Mouse (Mus musculus) embryonic facial prominence, embryonic 10.5 days (tissue): ENCODE results near the gene Lrrc10. TPM values are rescaled to one million over a fixed set of nuclear protein-coding genes. Genes with fewer than 3 reads are reported as not detected.

Experiments used
- DNase-seq: peaks from one replicate; pipeline ENCODE4 v3.0.0-alpha.2; 2017; ENCODE audit warnings: low spot score
- H3K27ac ChIP-seq: fragments of 300-500 bp; sonication (generic); replicated peaks from 2 replicates; pipeline ENCODE4 v1.5.1; 2016; ENCODE audit warnings: mild to moderate bottlenecking
- H3K27me3 ChIP-seq: fragments of 300-500 bp; sonication (generic); replicated peaks from 2 replicates; pipeline ENCODE4 v1.6.1; 2016; ENCODE audit warnings: low read depth, mild to moderate bottlenecking; ENCODE audit not compliant: poor library complexity, severe bottlenecking
- H3K36me3 ChIP-seq: fragments of 300-500 bp; sonication (generic); replicated peaks from 2 replicates; pipeline ENCODE4 v1.6.1; 2016; ENCODE audit warnings: mild to moderate bottlenecking, moderate library complexity
- H3K4me1 ChIP-seq: fragments of 300-500 bp; sonication (generic); 2 replicates; pipeline ENCODE4 v1.6.1; 2016
- H3K4me3 ChIP-seq: fragments of 300-500 bp; sonication (generic); 2 replicates; pipeline ENCODE4 v1.5.1; 2016; ENCODE audit warnings: mild to moderate bottlenecking, moderate library complexity
- H3K9me3 ChIP-seq: fragments of 300-500 bp; sonication (generic); 2 replicates; pipeline ENCODE4 v1.6.1; 2016; ENCODE audit warnings: mild to moderate bottlenecking
- WGBS: fragments of 180-500 bp; shearing (Covaris S2); methylation state at CpG from one replicate; pipeline ENCODE4 v1.1.7; 2016; 5-methylcytosine and 5-hydroxymethylcytosine counted together
- polyA plus RNA-seq: library from polyadenylated mRNA; unstranded; fragments of >200 nt; fragmentation: Nextera tagmentation; extraction: Ambion mirVana; gene quantifications from 2 replicates; pipeline ENCODE4 v1.2.1, GENCODE M21; 2016

The Lrrc10 gene
- polyA plus RNA-seq = 0.14 TPM in 1 of 2 replicates, not detected in the other

DNA sequence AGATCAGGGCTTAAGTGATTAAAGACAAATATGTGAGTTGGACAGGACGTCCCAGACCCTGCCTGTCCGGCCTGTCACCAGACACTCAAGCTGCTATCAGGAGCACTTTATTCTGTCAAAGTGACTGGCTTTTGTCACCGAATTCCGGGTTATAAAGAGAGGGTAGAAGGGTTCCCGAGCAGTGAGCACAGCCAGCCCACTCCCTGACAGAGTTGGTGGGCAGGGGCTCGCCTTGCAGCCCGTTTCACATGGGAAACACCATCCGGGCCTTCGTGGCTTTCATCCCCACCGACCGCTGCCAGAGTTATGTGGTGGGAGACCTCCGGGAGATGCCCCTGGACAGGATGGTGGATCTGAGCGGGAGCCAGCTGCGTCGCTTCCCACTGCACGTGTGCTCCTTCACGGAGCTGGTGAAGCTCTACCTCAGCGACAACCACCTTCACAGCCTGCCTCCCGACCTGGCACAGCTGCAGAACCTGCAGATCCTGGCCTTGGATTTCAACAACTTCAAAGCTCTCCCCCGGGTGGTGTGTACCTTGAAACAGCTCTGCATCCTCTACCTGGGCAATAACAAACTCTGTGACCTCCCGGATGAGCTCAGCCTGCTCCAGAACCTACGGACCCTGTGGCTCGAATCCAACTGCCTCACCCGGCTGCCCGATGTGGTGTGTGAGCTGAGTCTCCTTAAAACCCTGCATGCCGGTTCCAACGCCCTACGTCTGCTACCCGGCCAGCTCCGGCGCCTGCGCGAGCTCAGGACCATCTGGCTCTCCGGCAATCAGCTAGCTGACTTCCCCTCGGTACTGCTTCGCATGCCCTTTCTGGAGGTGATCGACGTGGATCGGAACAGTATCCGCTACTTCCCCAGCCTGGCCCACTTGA is at the start of gene Lrrc10:
Gene Lrrc10, plus strand, starts transcription at position 167 of the 882 bp plus-strand sequence.
- Histone ChIP-seq H3K36me3 (peaks cover 23% of the 10 kb centered on the region), H3K27ac (0 out of 2 replicates have a peak within 1 kb of the TSS, but pooled peaks have one; percentile 35), H3K9me3 (no peaks in the 10 kb centered on the region), H3K4me1 (peaks cover 23% of the 10 kb centered on the region), H3K27me3 (no peaks in the 10 kb centered on the region), H3K4me3 (peak within 1 kb of the TSS; percentile 36; the same call in 1 of the 2 replicates)
- WGBS = 50% methylated on average over 40 of the region's 40 CpGs
- DNase-seq = peak; percentile 51

DNA sequence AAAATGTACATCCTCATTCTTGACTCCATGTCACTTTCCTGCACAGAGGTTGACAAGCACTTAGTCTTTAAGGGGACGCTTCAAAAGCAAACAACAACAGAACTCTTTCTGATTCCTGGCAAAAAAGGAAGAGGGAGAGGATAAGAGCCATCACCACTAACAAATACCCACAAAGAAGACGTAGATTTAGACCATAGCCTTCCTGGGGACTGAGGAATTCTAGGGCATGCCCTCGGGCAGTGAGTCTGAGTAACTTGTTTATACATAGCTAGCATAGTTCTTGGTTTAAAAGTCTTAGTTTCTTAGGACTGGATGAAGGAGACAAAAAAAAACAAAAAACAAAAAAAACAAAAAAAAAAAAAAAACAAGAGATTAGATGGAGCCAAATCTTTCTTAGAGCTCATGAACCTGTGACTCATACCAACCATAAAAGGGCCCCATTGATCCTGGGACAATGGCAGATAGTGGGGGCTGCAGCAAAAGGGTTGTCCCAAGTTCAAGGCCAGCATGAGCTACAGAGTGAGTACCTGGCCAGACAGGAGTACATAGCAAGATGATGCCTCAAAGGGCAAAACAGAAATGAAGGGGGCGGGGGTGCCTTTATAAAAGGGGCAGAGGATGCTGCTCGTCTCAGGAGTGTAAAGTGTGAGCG is 49.4 kb upstream of the Lrrc10 start:
- no peak for DNase-seq
- Histone ChIP-seq H3K4me3 (no peak overlapping the region), H3K27me3 (no peaks in the 10 kb centered on the region), H3K9me3 (no peaks in the 10 kb centered on the region), H3K4me1 (peaks cover 15% of the 10 kb centered on the region), H3K27ac (no peak overlapping the region; the same call in 1 of the 2 replicates), H3K36me3 (no peaks in the 10 kb centered on the region)
- 57% methylated on average over 6 of the region's 6 CpGs for WGBS

DNA sequence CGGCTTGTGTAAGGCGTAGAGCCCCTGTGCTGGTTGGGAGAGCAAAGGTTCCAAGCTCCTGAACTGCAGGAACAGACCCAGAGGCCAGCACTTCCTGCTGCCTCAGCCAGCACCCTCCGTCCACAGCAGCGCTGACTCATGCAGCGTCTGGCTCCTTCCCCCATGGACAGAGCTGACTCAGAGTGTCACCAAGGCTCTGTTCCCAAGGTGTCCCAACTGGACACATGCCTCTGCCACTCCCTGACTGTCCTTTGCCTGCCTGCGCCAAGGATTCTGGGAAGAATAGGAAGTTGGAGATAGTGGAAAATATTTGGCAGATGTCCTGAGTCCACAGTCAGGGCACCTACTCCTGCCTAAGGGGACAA is 48.9 kb upstream of the Lrrc10 start:
- no peak overlapping the region for H3K4me3 ChIP-seq
- no peak for DNase-seq
- peaks cover 15% of the 10 kb centered on the region for H3K4me1 ChIP-seq
- no peaks in the 10 kb centered on the region for H3K36me3 ChIP-seq
- WGBS = 65% methylated on average over 6 of the region's 6 CpGs
- no peak overlapping the region; the same call in 1 of the 2 replicates for H3K27ac ChIP-seq
- no peaks in the 10 kb centered on the region for H3K9me3 ChIP-seq
- no peaks in the 10 kb centered on the region for H3K27me3 ChIP-seq

DNA sequence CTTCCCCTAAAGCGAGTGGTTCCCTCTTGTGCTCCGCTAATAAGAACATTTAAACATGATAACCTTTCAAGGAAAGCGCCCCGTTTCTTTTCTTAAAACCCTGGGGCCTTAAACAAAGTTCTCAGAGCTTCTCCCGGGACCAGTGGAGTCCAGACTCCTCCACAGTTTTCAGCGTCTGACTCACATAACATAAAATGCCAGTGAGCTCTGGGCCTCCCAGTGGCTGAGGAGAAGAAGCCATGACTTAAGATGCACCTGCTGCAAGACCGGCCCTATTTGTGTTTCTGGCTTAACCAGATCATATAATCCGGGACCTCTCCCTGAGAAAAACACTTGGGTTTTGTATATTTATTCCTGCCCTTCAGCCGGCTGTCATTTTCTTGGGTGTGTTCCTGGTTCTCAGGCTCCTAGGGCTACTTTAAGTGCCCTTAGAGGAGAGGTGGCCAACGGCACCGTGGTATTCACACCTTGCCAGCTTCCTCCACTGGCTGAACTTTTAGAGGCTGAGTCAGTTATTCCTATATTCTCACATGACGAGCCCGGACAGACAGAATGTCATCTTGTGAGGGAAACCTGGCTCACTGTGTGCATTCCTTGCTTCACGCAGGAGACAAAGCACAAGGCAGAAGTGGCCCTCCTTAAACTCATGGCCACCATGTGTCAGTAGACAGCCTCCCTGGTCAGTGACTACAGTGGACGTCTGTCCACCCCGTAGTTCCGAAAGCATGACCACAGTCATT is 46.3 kb upstream of the Lrrc10 start:
- WGBS = 87% methylated on average over 17 of the region's 17 CpGs
- Histone ChIP-seq H3K4me1 (peaks cover 15% of the 10 kb centered on the region), H3K27ac (no peak overlapping the region), H3K9me3 (no peaks in the 10 kb centered on the region), H3K36me3 (no peaks in the 10 kb centered on the region), H3K27me3 (no peaks in the 10 kb centered on the region), H3K4me3 (no peak overlapping the region)
- DNase-seq = no peak

DNA sequence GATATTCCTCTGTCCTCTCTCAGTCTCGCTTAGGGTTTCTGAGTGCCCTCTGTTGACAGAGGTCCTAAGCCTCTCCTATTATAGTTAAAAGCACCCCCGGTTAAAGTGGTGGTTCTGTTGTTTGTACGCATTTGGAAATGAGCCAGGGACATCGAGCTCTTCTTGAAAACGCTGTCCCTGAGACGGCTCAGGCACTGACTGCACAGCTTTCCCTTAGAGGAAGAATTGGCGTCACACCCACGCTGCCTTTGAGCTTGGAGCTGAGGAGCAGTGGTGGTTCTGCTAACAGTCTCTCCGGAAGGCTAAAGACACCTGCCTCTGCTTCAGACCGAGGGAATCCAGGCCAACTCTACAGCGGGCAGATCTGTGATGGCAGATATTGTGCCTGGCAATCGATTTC is 44.2 kb upstream of the Lrrc10 start:
- DNase-seq = no peak
- Histone ChIP-seq H3K4me3 (no peak overlapping the region), H3K27me3 (no peaks in the 10 kb centered on the region), H3K27ac (no peak overlapping the region), H3K9me3 (no peaks in the 10 kb centered on the region), H3K4me1 (peaks cover 4% of the 10 kb centered on the region), H3K36me3 (no peaks in the 10 kb centered on the region)
- WGBS = 74% methylated on average over 12 of the region's 12 CpGs

DNA sequence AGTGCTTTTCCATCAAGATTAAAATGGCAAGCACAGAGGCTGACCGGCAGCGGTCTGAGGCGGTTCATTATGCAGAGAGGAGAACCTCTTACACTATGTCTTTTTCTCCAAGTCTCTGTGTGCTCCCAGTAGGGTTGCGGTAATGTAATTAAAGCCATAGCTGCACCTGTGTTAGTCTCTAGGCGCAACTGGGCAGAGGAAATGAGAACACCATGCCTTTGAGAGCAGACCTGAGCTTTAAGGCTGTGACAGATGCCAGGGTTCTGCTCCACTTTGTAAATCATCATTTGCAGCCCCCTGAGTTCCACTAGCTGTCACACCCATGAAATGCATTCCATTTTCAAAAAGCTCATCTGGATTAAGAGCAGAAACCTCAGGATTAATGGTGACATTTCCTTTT is 40.4 kb upstream of the Lrrc10 start:
- Histone ChIP-seq H3K27me3 (no peaks in the 10 kb centered on the region), H3K4me1 (no peaks in the 10 kb centered on the region), H3K36me3 (no peaks in the 10 kb centered on the region), H3K27ac (no peak overlapping the region), H3K9me3 (no peaks in the 10 kb centered on the region), H3K4me3 (no peak overlapping the region)
- DNase-seq = no peak
- WGBS = 80% methylated on average over 5 of the region's 5 CpGs

DNA sequence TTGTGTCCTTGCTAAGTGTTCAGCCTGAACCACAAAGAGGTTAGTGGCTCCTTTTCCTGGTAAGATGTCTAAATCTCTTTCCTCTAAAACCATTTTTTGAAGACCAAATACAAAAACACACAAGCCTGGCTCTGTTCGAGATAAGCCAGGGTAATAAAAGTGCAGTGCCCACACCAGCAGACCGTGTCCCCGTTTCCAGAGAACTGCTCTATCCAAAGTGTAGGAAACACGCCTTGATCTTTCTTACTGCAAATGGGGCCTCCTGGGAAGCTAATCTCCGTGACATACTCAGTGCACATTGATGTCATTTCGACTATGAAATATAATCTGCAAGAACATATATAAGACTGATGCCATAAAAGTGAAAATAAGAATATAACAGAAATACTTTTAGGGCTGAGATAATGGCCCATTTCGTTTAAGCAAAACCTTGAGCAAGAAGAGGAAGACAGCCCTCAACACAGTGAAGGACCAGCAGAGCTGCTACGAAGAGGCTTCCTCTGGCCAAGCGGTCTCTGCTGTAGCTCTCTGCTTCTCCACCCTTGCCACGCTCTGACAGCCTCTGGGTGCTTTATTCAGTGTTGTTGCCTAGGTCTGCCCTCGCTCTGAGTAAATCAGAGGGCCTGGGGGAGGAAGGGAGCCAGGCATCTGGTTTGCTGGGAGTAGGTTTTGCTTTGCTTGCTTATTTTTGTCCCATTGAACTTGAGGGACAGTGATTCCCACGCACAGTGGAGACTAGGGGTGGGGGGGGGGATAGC is 39.3 kb upstream of the Lrrc10 start:
- Histone ChIP-seq H3K27me3 (no peaks in the 10 kb centered on the region), H3K27ac (no peak overlapping the region), H3K9me3 (no peaks in the 10 kb centered on the region), H3K4me1 (peaks cover 1% of the 10 kb centered on the region), H3K36me3 (no peaks in the 10 kb centered on the region), H3K4me3 (no peak overlapping the region)
- DNase-seq = no peak
- 76% methylated on average over 12 of the region's 12 CpGs for WGBS

DNA sequence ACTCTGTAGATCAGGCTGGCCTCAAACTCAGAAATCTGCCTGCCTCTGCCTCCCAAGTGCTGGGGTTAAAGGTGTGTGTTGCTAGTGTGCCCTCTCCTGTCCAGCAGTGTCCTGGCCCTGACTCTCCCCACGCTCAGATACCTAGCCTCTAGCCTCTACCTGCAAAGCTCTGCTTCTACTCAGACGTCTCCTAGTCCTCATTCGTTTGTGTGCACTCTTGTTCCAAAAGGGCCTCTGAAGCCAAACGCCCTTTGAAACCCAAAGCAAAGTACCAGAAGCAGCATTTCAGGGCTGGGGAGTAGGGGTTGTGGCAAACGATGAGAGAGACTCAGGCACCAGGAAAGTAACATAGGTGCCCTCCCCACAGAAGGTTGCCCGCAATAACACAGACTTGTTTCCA is 35.5 kb upstream of the Lrrc10 start:
- Histone ChIP-seq H3K36me3 (no peaks in the 10 kb centered on the region), H3K9me3 (no peaks in the 10 kb centered on the region), H3K4me1 (peaks cover 11% of the 10 kb centered on the region), H3K27ac (no peak overlapping the region), H3K27me3 (no peaks in the 10 kb centered on the region), H3K4me3 (no peak overlapping the region)
- DNase-seq = no peak
- WGBS = 83% methylated on average over 6 of the region's 6 CpGs

DNA sequence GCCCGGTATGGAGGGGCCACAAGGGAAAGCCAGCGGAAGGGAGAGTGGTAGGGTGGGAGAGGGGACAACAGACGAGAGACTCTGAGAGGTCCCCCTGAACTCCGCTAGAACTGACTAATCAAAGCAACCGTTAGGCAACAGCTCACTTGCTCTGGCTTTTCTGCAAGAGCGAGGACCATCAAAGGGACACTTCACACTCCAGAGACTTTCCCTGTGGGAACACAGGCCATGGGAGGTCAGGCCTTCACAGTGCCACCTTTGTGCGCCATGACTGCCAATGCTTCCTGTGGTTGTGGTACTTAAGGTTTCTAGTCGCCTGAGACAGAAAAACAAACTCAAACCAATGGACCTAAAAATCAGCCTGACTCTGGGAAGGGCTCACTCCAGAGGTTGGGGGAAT is 34.1 kb upstream of the Lrrc10 start:
- Histone ChIP-seq H3K27me3 (no peaks in the 10 kb centered on the region), H3K9me3 (no peaks in the 10 kb centered on the region), H3K27ac (no peak overlapping the region), H3K4me3 (no peak overlapping the region), H3K4me1 (peaks cover 11% of the 10 kb centered on the region), H3K36me3 (no peaks in the 10 kb centered on the region)
- 39% methylated on average over 8 of the region's 8 CpGs for WGBS
- DNase-seq = no peak

DNA sequence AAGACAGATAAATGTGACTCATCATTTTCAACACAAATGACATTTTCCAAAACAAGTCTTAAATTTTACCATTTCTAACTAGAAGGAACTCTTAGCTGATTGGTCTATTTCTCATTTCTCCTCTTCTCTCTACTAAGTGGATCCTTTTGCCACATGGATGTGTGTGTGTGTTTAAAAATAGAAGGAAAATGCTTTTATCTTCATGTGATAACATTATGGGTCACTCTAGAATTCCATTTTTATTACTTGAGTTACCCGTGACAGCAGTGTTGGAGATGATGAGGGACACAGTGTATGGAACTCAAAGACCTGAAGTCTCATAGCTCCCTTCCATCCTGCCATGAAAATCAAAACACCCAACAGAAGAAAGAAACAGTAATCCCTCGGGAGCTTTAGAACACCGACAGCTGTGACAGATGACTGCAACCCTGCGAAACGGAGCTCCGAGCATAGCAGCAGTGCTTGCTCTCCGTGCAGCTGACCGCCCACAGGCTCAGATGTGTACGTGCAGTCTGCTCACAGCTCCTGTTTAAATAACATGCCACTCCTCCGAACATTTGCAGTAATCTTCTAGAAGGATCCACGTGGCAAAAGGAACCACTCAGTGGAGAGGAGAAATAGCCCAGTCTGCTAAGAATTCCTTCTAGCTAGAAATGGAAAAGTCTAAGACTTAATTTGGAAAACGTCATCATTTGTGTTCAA is 31.3 kb upstream of the Lrrc10 start:
- no peak overlapping the region for H3K4me3 ChIP-seq
- 47% methylated on average over 12 of the region's 12 CpGs for WGBS
- peaks cover 22% of the 10 kb centered on the region for H3K4me1 ChIP-seq
- DNase-seq = peak; percentile 47
- no peaks in the 10 kb centered on the region for H3K27me3 ChIP-seq
- H3K27ac ChIP-seq = no peak overlapping the region
- no peaks in the 10 kb centered on the region for H3K9me3 ChIP-seq
- no peaks in the 10 kb centered on the region for H3K36me3 ChIP-seq

DNA sequence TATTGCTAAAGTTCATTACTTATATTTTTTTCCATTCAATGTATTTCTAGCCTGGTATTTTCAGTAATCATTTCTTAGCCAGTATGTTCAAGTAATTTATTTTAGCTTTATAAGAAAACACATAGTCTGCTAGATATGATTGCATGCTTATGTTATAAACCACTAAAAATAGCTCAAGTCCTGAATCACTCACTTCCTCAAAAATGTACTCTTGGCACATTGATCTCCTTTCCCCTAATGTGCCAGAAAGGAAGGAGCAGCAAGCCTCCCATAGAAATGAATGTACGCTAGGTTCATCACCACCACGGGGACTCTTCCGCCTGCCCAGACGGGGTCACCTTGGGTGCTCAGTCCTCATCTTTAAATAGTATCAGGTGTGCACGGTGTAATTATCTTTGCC is 30.6 kb upstream of the Lrrc10 start:
- H3K4me3 ChIP-seq = no peak overlapping the region
- H3K9me3 ChIP-seq = no peaks in the 10 kb centered on the region
- no peak overlapping the region for H3K27ac ChIP-seq
- no peaks in the 10 kb centered on the region for H3K36me3 ChIP-seq
- H3K4me1 ChIP-seq = peaks cover 26% of the 10 kb centered on the region
- H3K27me3 ChIP-seq = 0 out of 2 replicates have a peak, but pooled peaks cover 3% of the 10 kb centered on the region
- no peak for DNase-seq
- 95% methylated on average over 5 of the region's 5 CpGs for WGBS
